Mouse (Mus musculus): ENCODE measurements around the gene Gbx1.

DNA sequence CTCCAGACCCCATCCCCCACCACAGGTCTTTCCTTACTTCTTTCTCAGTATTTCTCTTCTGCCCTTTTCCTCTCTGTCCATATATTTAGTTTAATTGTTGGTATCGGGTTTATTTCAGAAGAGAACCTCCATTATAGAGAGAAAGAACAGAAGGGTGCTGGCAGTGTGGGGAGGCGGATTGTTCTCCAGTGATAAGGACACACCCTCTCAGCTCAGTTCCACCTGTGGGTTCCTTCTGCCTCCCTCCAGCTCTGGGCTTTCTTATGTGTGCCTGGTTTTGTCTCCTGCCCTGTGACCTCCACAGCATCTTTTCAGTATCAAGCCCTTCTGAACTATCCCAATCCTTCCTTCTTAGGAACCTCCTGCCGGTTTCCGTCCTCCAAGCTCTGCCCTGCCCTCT lies 2.5 kb downstream of the Gbx1 start:
- TF ChIP-seq USF1 (IDR thresholded peaks at IDR 0.05; ENCODE audit: low read depth) (no peak), CTCF (IDR thresholded peaks at IDR 0.05; ENCODE audit: control insufficient read depth, insufficient read depth, insufficient read length) (no peak), MYOG (IDR thresholded peaks at IDR 0.05; ENCODE audit: control insufficient read depth, extremely low read depth, insufficient read length) (no peak), MAX (IDR thresholded peaks at IDR 0.05) (no peak), FOSL1 (IDR thresholded peaks at IDR 0.05; ENCODE audit: insufficient read depth, low read length, poor library complexity, severe bottlenecking) (no peak), MYOD1 (IDR thresholded peaks at IDR 0.05; ENCODE audit: control insufficient read depth, insufficient read length, low read depth) (no peak)

Data from C2C12 (cell line).